Mouse (Mus musculus): ENCODE data around the gene Znrf4. TPM values are rescaled to one million over a fixed set of nuclear protein-coding genes. Genes with fewer than 3 reads are reported as not detected.

Znrf4 gene
- polyA plus RNA-seq, 2 experiments = not detected

GRCm38 (mm10) chr17:56470571-56470970 is 41.7 kb downstream of the Znrf4 start:
- Histone ChIP-seq H3K36me3 (ENCODE audit: control insufficient read depth, insufficient read depth, low read length) (no peaks in the 10 kb centered on the region; the same call in 1 of the 2 replicates), H3K4me1 (ENCODE audit: control insufficient read depth, insufficient read depth, low read length) (peaks cover 68% of the 10 kb centered on the region), H3K27me3 (ENCODE audit: control insufficient read depth, insufficient read depth, low read length) (peaks cover 37% of the 10 kb centered on the region), H3K4me2 (replicated peaks; ENCODE audit: low read depth, low read length, severe bottlenecking) (peak overlapping the region; percentile 45), H3K9me3 (ENCODE audit: control insufficient read depth, low read length) (no peaks in the 10 kb centered on the region), H3K27ac (replicated peaks; ENCODE audit: low read depth, low read length) (no peak overlapping the region), H3K4me3 (replicated peaks; ENCODE audit: low read length) (peak overlapping the region; percentile 27), H3K9ac (ENCODE audit: low read depth, low read length, severe bottlenecking) (peak overlapping the region; percentile 31; the same call in 1 of the 2 replicates)
- WGBS = 23% methylated on average over 10 of the region's 10 CpGs
- ATAC-seq (ENCODE audit: low FRiP score, low read depth) (no peak), DNase-seq (ENCODE audit: low spot score) (no peak)
- no peak for TF ChIP-seq POLR2A (IDR thresholded peaks at IDR 0.05; ENCODE audit: borderline replicate concordance, extremely low read depth, insufficient read depth, insufficient read length)

DNA sequence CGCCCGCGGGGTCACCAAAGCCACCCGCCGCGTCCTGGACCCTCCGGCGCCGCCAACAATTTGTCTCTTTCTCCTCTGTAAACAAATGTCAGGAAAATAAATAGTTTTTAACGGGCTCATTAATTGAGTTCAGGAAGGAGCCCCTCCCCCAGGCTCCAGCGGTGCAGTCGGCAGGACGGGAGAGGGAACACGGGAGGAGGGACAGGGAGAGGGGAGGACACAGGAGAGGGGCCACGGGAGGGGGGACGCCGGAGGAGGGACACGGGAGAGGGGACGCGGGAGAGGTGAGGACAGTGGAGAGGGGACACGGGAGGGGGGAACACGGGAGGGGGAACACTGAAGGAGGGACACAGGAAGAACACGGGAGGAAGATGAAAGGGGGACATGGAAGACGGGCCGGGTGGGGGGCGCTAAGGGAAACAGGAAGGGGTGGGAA is 42.2 kb downstream of the Znrf4 start:
- Histone ChIP-seq H3K27ac (replicated peaks; ENCODE audit: low read depth, low read length) (no peak overlapping the region), H3K4me3 (replicated peaks; ENCODE audit: low read length) (peak overlapping the region; percentile 27), H3K4me2 (replicated peaks; ENCODE audit: low read depth, low read length, severe bottlenecking) (peak overlapping the region; percentile 45), H3K4me1 (ENCODE audit: control insufficient read depth, insufficient read depth, low read length) (peaks cover 65% of the 10 kb centered on the region), H3K36me3 (ENCODE audit: control insufficient read depth, insufficient read depth, low read length) (no peaks in the 10 kb centered on the region; the same call in 1 of the 2 replicates), H3K9ac (ENCODE audit: low read depth, low read length, severe bottlenecking) (peak overlapping the region; percentile 31; the same call in 1 of the 2 replicates), H3K9me3 (ENCODE audit: control insufficient read depth, low read length) (no peaks in the 10 kb centered on the region), H3K27me3 (ENCODE audit: control insufficient read depth, insufficient read depth, low read length) (peaks cover 32% of the 10 kb centered on the region)
- ATAC-seq (ENCODE audit: low FRiP score, low read depth) (no peak), DNase-seq (ENCODE audit: low spot score) (no peak)
- WGBS = 3% methylated on average over 26 of the region's 26 CpGs
- TF ChIP-seq POLR2A (IDR thresholded peaks at IDR 0.05; ENCODE audit: borderline replicate concordance, extremely low read depth, insufficient read depth, insufficient read length) = no peak

GRCm38 (mm10) chr17:56469275-56469674 is 43.0 kb downstream of the Znrf4 start:
- no peak overlapping the region for H3K4me3 ChIP-seq (replicated peaks; ENCODE audit: low read length)
- DNase-seq (ENCODE audit: low spot score) (no peak), ATAC-seq (ENCODE audit: low FRiP score, low read depth) (no peak)
- TF ChIP-seq POLR2A (IDR thresholded peaks at IDR 0.05; ENCODE audit: borderline replicate concordance, extremely low read depth, insufficient read depth, insufficient read length) = no peak
- H3K4me2 ChIP-seq (replicated peaks; ENCODE audit: low read depth, low read length, severe bottlenecking) = 0 out of 2 replicates have a peak overlapping the region, but pooled peaks have one; percentile 45
- H3K9me3 ChIP-seq (ENCODE audit: control insufficient read depth, low read length) = no peaks in the 10 kb centered on the region
- peaks cover 25% of the 10 kb centered on the region for H3K27me3 ChIP-seq (ENCODE audit: control insufficient read depth, insufficient read depth, low read length)
- no peak overlapping the region for H3K9ac ChIP-seq (ENCODE audit: low read depth, low read length, severe bottlenecking)
- peaks cover 57% of the 10 kb centered on the region for H3K4me1 ChIP-seq (ENCODE audit: control insufficient read depth, insufficient read depth, low read length)
- no peak overlapping the region for H3K27ac ChIP-seq (replicated peaks; ENCODE audit: low read depth, low read length)
- WGBS = 35% methylated on average over 8 of the region's 8 CpGs
- H3K36me3 ChIP-seq (ENCODE audit: control insufficient read depth, insufficient read depth, low read length) = no peaks in the 10 kb centered on the region; the same call in none of the 2 replicates

- no peak overlapping the region for H3K4me3 ChIP-seq (replicated peaks; ENCODE audit: low read length)
- TF ChIP-seq POLR2A (IDR thresholded peaks at IDR 0.05; ENCODE audit: borderline replicate concordance, extremely low read depth, insufficient read depth, insufficient read length) = no peak
- DNase-seq (ENCODE audit: low spot score) = no peak
- 70% methylated on average over 7 of the region's 7 CpGs for WGBS
- no peak for ATAC-seq (ENCODE audit: low FRiP score, low read depth)
- H3K9ac ChIP-seq (ENCODE audit: low read depth, low read length, severe bottlenecking) = no peak overlapping the region
- H3K4me1 ChIP-seq (ENCODE audit: control insufficient read depth, insufficient read depth, low read length) = peaks cover 53% of the 10 kb centered on the region
- no peaks in the 10 kb centered on the region; the same call in none of the 2 replicates for H3K36me3 ChIP-seq (ENCODE audit: control insufficient read depth, insufficient read depth, low read length)
- H3K9me3 ChIP-seq (ENCODE audit: control insufficient read depth, low read length) = no peaks in the 10 kb centered on the region
- no peak overlapping the region for H3K4me2 ChIP-seq (replicated peaks; ENCODE audit: low read depth, low read length, severe bottlenecking)
- peaks cover 21% of the 10 kb centered on the region for H3K27me3 ChIP-seq (ENCODE audit: control insufficient read depth, insufficient read depth, low read length)
- H3K27ac ChIP-seq (replicated peaks; ENCODE audit: low read depth, low read length) = no peak overlapping the region
Observed at GRCm38 (mm10) chr17:56468870-56469269, 43.4 kb downstream of the Znrf4 start.

DNA sequence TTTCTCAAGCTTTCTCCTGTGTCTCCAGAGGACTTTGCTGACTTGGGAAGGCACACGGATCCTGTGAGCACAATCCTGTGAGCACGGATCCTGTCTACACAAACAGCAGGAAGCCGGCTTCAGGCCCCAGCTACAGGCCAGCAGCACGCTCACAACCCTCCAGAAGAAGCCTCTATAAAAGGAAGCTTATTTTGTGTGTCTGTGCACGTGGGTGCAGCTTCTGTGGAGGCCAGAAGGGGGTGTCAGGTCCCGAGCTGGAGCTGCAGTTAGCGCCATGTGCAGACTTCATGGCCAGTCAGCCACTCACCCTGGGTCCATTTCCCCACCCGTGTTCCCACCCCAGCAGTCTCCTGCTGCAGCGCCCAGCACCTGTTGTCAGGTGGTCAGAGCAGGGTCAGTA is 43.9 kb downstream of the Znrf4 start:
- Histone ChIP-seq H3K4me3 (replicated peaks; ENCODE audit: low read length) (no peak overlapping the region), H3K36me3 (ENCODE audit: control insufficient read depth, insufficient read depth, low read length) (no peaks in the 10 kb centered on the region; the same call in none of the 2 replicates), H3K9me3 (ENCODE audit: control insufficient read depth, low read length) (no peaks in the 10 kb centered on the region), H3K4me1 (ENCODE audit: control insufficient read depth, insufficient read depth, low read length) (peaks cover 53% of the 10 kb centered on the region), H3K9ac (ENCODE audit: low read depth, low read length, severe bottlenecking) (no peak overlapping the region), H3K27me3 (ENCODE audit: control insufficient read depth, insufficient read depth, low read length) (peaks cover 16% of the 10 kb centered on the region), H3K27ac (replicated peaks; ENCODE audit: low read depth, low read length) (no peak overlapping the region; the same call in 1 of the 2 replicates), H3K4me2 (replicated peaks; ENCODE audit: low read depth, low read length, severe bottlenecking) (no peak overlapping the region)
- no peak for DNase-seq (ENCODE audit: low spot score)
- WGBS = 88% methylated on average over 9 of the region's 9 CpGs
- TF ChIP-seq POLR2A (IDR thresholded peaks at IDR 0.05; ENCODE audit: borderline replicate concordance, extremely low read depth, insufficient read depth, insufficient read length) = no peak
- ATAC-seq (ENCODE audit: low FRiP score, low read depth) = no peak
